Mouse (Mus musculus) lung, embryonic 14.5 days (tissue): ENCODE data around the gene Rpsa. TPM values are rescaled to one million over a fixed set of nuclear protein-coding genes. Genes with fewer than 3 reads are reported as not detected.
A peak's percentile ranks its signal among the peaks of the same experiment; 100 is the strongest.
"Not testable (repeated sequence)": the region's sequence is repeated elsewhere in the genome, so short reads cannot be mapped to it uniquely, and the experiment has no call there.

Source experiments
- ATAC-seq: fragments of 200-750 bp; cut with Nextera tagmentation; 2 replicates; pipeline ENCODE4 v1.8.0; 2017; ENCODE audit warnings: mild to moderate bottlenecking, moderate TSS enrichment, moderate library complexity; ENCODE audit not compliant: insufficient read depth
- DNase-seq: peaks from one replicate; pipeline ENCODE4 v3.0.0-alpha.2; 2015
- H3K27ac ChIP-seq: fragments of 300-500 bp; sonication (generic); 2 replicates; pipeline ENCODE4 v1.5.1; 2014; ENCODE audit warnings: low read depth, mild to moderate bottlenecking, moderate library complexity
- H3K27me3 ChIP-seq: fragments of 300-500 bp; sonication (generic); 2 replicates; pipeline ENCODE4 v1.6.1; 2014; ENCODE audit warnings: low read length, control low read depth; ENCODE audit not compliant: insufficient read depth
- H3K36me3 ChIP-seq: fragments of 300-500 bp; sonication (generic); 2 replicates; pipeline ENCODE4 v1.6.1; 2014; ENCODE audit warnings: control low read depth; ENCODE audit not compliant: insufficient read depth
- H3K4me1 ChIP-seq: fragments of 300-500 bp; sonication (generic); 2 replicates; pipeline ENCODE4 v1.6.1; 2014; ENCODE audit warnings: antibody characterized with exemption, control low read depth; ENCODE audit not compliant: insufficient read depth
- H3K4me2 ChIP-seq: fragments of 300-500 bp; sonication (generic); 2 replicates; pipeline ENCODE4 v1.6.1; 2014; ENCODE audit warnings: mild to moderate bottlenecking
- H3K4me3 ChIP-seq: fragments of 300-500 bp; sonication (generic); 2 replicates; pipeline ENCODE4 v1.5.1; 2014; ENCODE audit warnings: low read depth, low read length
- H3K9ac ChIP-seq: fragments of 300-500 bp; sonication (generic); 2 replicates; pipeline ENCODE4 v1.6.1; 2014
- H3K9me3 ChIP-seq: fragments of 300-500 bp; sonication (generic); 2 replicates; pipeline ENCODE4 v1.6.1; 2016; ENCODE audit warnings: low read depth, low read length, control low read depth
- CTCF ChIP-seq: IDR thresholded peaks from 2 replicates; pipeline ENCODE4 v1.5.1; 2016; ENCODE audit warnings: antibody characterized with exemption, low read depth
- WGBS: fragments of 180-500 bp; shearing (Covaris S2); extraction: QIAGEN DNeasy Blood & Tissue Kit; methylation state at CpG from one replicate; pipeline ENCODE4 v1.1.7; 2014; 5-methylcytosine and 5-hydroxymethylcytosine counted together
- polyA plus RNA-seq: library from polyadenylated mRNA; unstranded; fragments of >200 nt; fragmentation: Nextera tagmentation; extraction: Ambion mirVana; gene quantifications from 2 replicates; pipeline ENCODE4 v1.2.1, GENCODE M21; 2014

The Rpsa gene
- polyA plus RNA-seq, 1 experiment from 2014 or later = 2,170 TPM

DNA sequence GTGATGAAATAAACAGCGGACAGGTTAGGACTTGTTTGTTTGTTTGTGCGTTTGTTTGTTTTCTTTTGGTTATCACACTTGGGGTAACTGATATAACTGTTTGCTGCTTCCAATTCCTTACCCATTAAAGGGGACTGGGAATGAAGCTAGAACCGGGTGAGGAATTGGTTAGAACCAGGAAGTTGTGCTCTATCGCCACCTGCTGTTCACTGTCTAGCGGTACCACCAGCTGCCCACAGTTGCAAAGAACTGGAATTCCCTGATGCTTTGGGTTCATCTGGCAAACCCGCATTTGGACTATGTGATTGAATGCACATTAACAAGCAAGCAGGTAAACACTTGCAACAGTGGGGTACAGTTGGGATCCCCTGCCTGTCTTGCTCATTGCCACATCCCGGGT lies 28.8 kb upstream of the Rpsa start:
- ATAC-seq (peak; percentile 47; the same call in 1 of the 2 replicates), DNase-seq (peak; percentile 89)
- H3K9me3 ChIP-seq = no peaks in the 10 kb centered on the region; the same call in 1 of the 2 replicates
- H3K27ac ChIP-seq = no peak overlapping the region
- WGBS = 18% methylated on average over 7 of the region's 7 CpGs
- no peak overlapping the region for H3K9ac ChIP-seq
- no peak overlapping the region for H3K4me2 ChIP-seq
- no peak overlapping the region for H3K4me3 ChIP-seq
- peak; percentile 86 for TF ChIP-seq CTCF
- no peaks in the 10 kb centered on the region for H3K27me3 ChIP-seq
- no peaks in the 10 kb centered on the region for H3K4me1 ChIP-seq
- no peaks in the 10 kb centered on the region for H3K36me3 ChIP-seq

- Histone ChIP-seq H3K36me3 (no peaks in the 10 kb centered on the region), H3K27me3 (no peaks in the 10 kb centered on the region), H3K4me3 (no peak overlapping the region), H3K4me2 (no peak overlapping the region), H3K9me3 (peaks cover 3% of the 10 kb centered on the region; the same call in 1 of the 2 replicates), H3K9ac (no peak overlapping the region), H3K4me1 (no peaks in the 10 kb centered on the region), H3K27ac (no peak overlapping the region)
- 85% methylated on average over 8 of the region's 8 CpGs for WGBS
- TF ChIP-seq CTCF = no peak
- DNase-seq (no peak), ATAC-seq (no peak)
These were observed 28.2 kb upstream of the Rpsa start for GRCm38 (mm10) chr9:120099304-120099703.

- Histone ChIP-seq H3K4me1 (no peaks in the 10 kb centered on the region), H3K4me3 (no peak overlapping the region), H3K4me2 (no peak overlapping the region), H3K27me3 (no peaks in the 10 kb centered on the region), H3K36me3 (no peaks in the 10 kb centered on the region), H3K27ac (no peak overlapping the region), H3K9ac (no peak overlapping the region), H3K9me3 (peaks cover 3% of the 10 kb centered on the region; the same call in 1 of the 2 replicates)
- DNase-seq = no peak
- WGBS = 92% methylated on average over 2 of the region's 2 CpGs
- no peak for TF ChIP-seq CTCF
- ATAC-seq = no peak
These were observed 26.3 kb upstream of the Rpsa start for GRCm38 (mm10) chr9:120101165-120101564.

DNA sequence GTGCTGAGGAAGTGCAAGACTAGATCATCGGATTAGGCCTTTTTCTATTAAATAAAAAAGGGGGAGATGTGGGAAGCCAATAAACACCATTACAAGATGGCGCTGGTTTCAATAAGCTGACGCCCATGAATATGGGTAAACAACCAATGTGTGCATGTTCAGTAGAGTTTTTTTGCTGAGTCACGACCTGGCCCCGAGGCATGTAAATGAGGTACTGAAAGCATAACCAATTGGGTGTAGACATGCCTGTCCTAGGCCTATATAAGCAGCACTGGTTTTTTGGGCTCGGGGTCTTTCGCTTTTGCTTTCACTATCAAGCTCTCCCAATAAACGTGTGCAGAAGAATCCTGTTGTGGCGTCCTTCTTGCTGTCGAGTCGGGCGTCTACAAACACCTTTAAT lies 18.5 kb upstream of the Rpsa start:
- H3K9me3 ChIP-seq = not testable (repeated sequence)

GRCm38 (mm10) chr9:120110211-120111018 lies 17.1 kb upstream of the Rpsa start, which contains the start of gene Slc25a38:
Slc25a38 (plus strand) TSS chr9:120110374.
- under 1% methylated on average over 62 of the region's 62 CpGs for WGBS
- Histone ChIP-seq H3K27ac (peak within 1 kb of the TSS; percentile 96), H3K9ac (peak within 1 kb of the TSS; percentile 71), H3K4me1 (0 out of 2 replicates have a peak, but pooled peaks cover 2% of the 10 kb centered on the region), H3K4me2 (peak within 1 kb of the TSS; percentile 67), H3K4me3 (peak within 1 kb of the TSS; percentile 83), H3K27me3 (no peaks in the 10 kb centered on the region), H3K9me3 (no peaks in the 10 kb centered on the region), H3K36me3 (no peaks in the 10 kb centered on the region)
- ATAC-seq (peak; percentile 99), DNase-seq (peak; percentile 98)
- peak; percentile 83 for TF ChIP-seq CTCF

More for the DNA sequence above, 18.5 kb upstream of the Rpsa start:
- H3K36me3 ChIP-seq, DNase-seq, H3K27ac ChIP-seq, H3K4me3 ChIP-seq, H3K27me3 ChIP-seq, H3K9ac ChIP-seq, ATAC-seq, H3K4me1 ChIP-seq, H3K4me2 ChIP-seq: not testable (repeated sequence)
- WGBS = 93% methylated on average over 12 of the region's 12 CpGs

GRCm38 (mm10) chr9:120111156-120111945 lies 16.1 kb upstream of the Rpsa start:
- H3K27ac ChIP-seq = peak overlapping the region; percentile 96
- H3K36me3 ChIP-seq = no peaks in the 10 kb centered on the region
- ATAC-seq (no peak), DNase-seq (no peak)
- H3K9me3 ChIP-seq = no peaks in the 10 kb centered on the region
- TF ChIP-seq CTCF = no peak
- peak overlapping the region; percentile 67 for H3K4me2 ChIP-seq
- H3K4me3 ChIP-seq = peak overlapping the region; percentile 83
- H3K27me3 ChIP-seq = no peaks in the 10 kb centered on the region
- 72% methylated on average over 15 of the region's 15 CpGs for WGBS
- H3K4me1 ChIP-seq = 0 out of 2 replicates have a peak, but pooled peaks cover 2% of the 10 kb centered on the region
- peak overlapping the region; percentile 71 for H3K9ac ChIP-seq

DNA sequence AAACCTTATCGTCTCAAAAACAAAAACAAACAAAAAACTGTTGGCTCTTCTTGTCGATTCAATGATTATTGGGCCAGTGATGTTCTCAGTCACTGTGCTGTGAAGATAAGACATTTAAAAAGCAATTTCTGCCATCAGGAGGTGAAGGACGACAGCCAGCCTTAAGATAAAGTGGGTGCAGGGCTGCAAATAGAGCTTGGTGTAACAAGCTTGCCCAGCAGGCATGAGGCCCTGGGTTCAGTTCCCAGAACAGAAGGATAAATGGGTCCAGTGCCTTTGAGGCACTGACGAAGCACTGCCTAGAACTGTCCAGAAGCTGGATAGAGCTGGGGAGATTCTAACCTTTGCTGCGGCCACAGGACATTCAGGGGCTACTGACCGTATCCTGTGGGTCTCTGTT lies 15.0 kb upstream of the Rpsa start:
- no peak for ATAC-seq
- Histone ChIP-seq H3K27ac (no peak overlapping the region), H3K4me3 (no peak overlapping the region), H3K9ac (no peak overlapping the region), H3K4me1 (0 out of 2 replicates have a peak, but pooled peaks cover 2% of the 10 kb centered on the region), H3K36me3 (peaks cover 4% of the 10 kb centered on the region), H3K4me2 (no peak overlapping the region), H3K27me3 (no peaks in the 10 kb centered on the region), H3K9me3 (no peaks in the 10 kb centered on the region)
- TF ChIP-seq CTCF = no peak
- 87% methylated on average over 6 of the region's 6 CpGs for WGBS
- DNase-seq = no peak
